Mouse (Mus musculus) adrenal gland, postnatal 4 days (tissue): ENCODE measurements around the gene Atp2a2. TPM values are rescaled to one million over a fixed set of nuclear protein-coding genes. Genes with fewer than 3 reads are reported as not detected.

ENCODE experiments used
- DNase-seq, 2 experiments: peaks; one replicate each; pipeline ENCODE4 v3.0.0; 2021 to 2022; ENCODE audit warnings: low spot score in 2 of 2, mixed read lengths in 2 of 2
- total RNA-seq, 2 experiments: library from RNA; stranded (reverse); gene quantifications; 2 replicates each; pipeline ENCODE4 v1.2.3; 2021

The Atp2a2 gene
- total RNA-seq, 2 experiments from 2014 or later: 190 to 196 TPM

- DNase-seq: no peak
Observed at GRCm38 (mm10) chr5:122520254-122521129, 18.5 kb upstream of the Atp2a2 start.

- no peak for DNase-seq
Observed at GRCm38 (mm10) chr5:122519043-122519660, 17.1 kb upstream of the Atp2a2 start.

- DNase-seq: no peak
Observed at GRCm38 (mm10) chr5:122518247-122518646, 16.2 kb upstream of the Atp2a2 start.

- DNase-seq: no peak
Observed at GRCm38 (mm10) chr5:122516901-122517300, 14.9 kb upstream of the Atp2a2 start.

GRCm38 (mm10) chr5:122516029-122516730, 14.2 kb upstream of the Atp2a2 start:
- no peak for DNase-seq

GRCm38 (mm10) chr5:122514127-122514521, 12.1 kb upstream of the Atp2a2 start:
- DNase-seq: no peak

GRCm38 (mm10) chr5:122513421-122514126, 11.5 kb upstream of the Atp2a2 start:
- DNase-seq: no peak

- DNase-seq: no peak
Observed at GRCm38 (mm10) chr5:122512011-122512410, 10.0 kb upstream of the Atp2a2 start.

GRCm38 (mm10) chr5:122511405-122511804, 9.4 kb upstream of the Atp2a2 start:
- no peak for DNase-seq

GRCm38 (mm10) chr5:122510651-122511157, 8.7 kb upstream of the Atp2a2 start:
- no peak for DNase-seq

GRCm38 (mm10) chr5:122509608-122510007, 7.6 kb upstream of the Atp2a2 start:
- DNase-seq: no peak

GRCm38 (mm10) chr5:122508861-122509306, 6.9 kb upstream of the Atp2a2 start:
- no peak for DNase-seq

GRCm38 (mm10) chr5:122507396-122507795, 5.4 kb upstream of the Atp2a2 start:
- no peak for DNase-seq

GRCm38 (mm10) chr5:122506462-122506861, 4.4 kb upstream of the Atp2a2 start:
- no peak for DNase-seq

GRCm38 (mm10) chr5:122505554-122505953, 3.5 kb upstream of the Atp2a2 start:
- no peak for DNase-seq

- DNase-seq: no peak
Observed at GRCm38 (mm10) chr5:122503760-122504119, 1.7 kb upstream of the Atp2a2 start.

GRCm38 (mm10) chr5:122503015-122503759, 1.2 kb upstream of the Atp2a2 start:
- DNase-seq: no peak

GRCm38 (mm10) chr5:122501101-122502076, 636 bp downstream of the Atp2a2 start:
- DNase-seq: peak in 1 of 2 experiments; percentile 39

- DNase-seq: no peak
Observed at GRCm38 (mm10) chr5:122500563-122500962, 1.5 kb downstream of the Atp2a2 start.
